Mouse (Mus musculus) heart, adult 8-10 months (tissue): ENCODE measurements around the gene Fgf18. TPM values are rescaled to one million over a fixed set of nuclear protein-coding genes. Genes with fewer than 3 reads are reported as not detected.
A peak's percentile ranks its signal among the peaks of the same experiment; 100 is the strongest.

Source experiments
- DNase-seq: peaks from one replicate; pipeline ENCODE4 v3.0.0; 2022; ENCODE audit warnings: low spot score
- total RNA-seq, 4 experiments: library from RNA; stranded (reverse); gene quantifications; 2 replicates each; pipeline ENCODE4 v1.2.4; 2022

Fgf18 gene
- 1 to 10 TPM; 3.0 to 5.6 (median 4.9) TPM for total RNA-seq

GRCm38 (mm10) chr11:33147171-33147571, at the start of gene Fgf18:
Fgf18 (minus strand) TSS chr11:33147400.
- DNase-seq: no peak

- DNase-seq: no peak
Observed at GRCm38 (mm10) chr11:33196447-33197132, 49.4 kb upstream of the Fgf18 start.

- DNase-seq: no peak
Observed at GRCm38 (mm10) chr11:33195531-33196446, 48.6 kb upstream of the Fgf18 start.

GRCm38 (mm10) chr11:33195061-33195460, 47.9 kb upstream of the Fgf18 start:
- DNase-seq: no peak

GRCm38 (mm10) chr11:33193695-33194094, 46.5 kb upstream of the Fgf18 start:
- no peak for DNase-seq

- DNase-seq: no peak
Observed at GRCm38 (mm10) chr11:33181804-33182203, 34.6 kb upstream of the Fgf18 start.

GRCm38 (mm10) chr11:33180701-33181116, 33.5 kb upstream of the Fgf18 start:
- no peak for DNase-seq

- DNase-seq: no peak
Observed at GRCm38 (mm10) chr11:33179802-33180201, 32.6 kb upstream of the Fgf18 start.

- peak; percentile 43 for DNase-seq
Observed at GRCm38 (mm10) chr11:33176525-33177245, 29.5 kb upstream of the Fgf18 start.

- DNase-seq: no peak
Observed at GRCm38 (mm10) chr11:33175768-33176167, 28.6 kb upstream of the Fgf18 start.

- no peak for DNase-seq
Observed at GRCm38 (mm10) chr11:33170489-33170888, 23.3 kb upstream of the Fgf18 start.

GRCm38 (mm10) chr11:33162998-33163506, 15.9 kb upstream of the Fgf18 start, which contains the start of gene Npm1:
Npm1 (minus strand) TSS chr11:33163206.
- DNase-seq: peak; percentile 99

GRCm38 (mm10) chr11:33162211-33162997, 15.2 kb upstream of the Fgf18 start:
- peak; percentile 56 for DNase-seq

GRCm38 (mm10) chr11:33159741-33160140, 12.5 kb upstream of the Fgf18 start:
- DNase-seq: no peak

GRCm38 (mm10) chr11:33157453-33158196, 10.4 kb upstream of the Fgf18 start:
- DNase-seq: no peak

- no peak for DNase-seq
Observed at GRCm38 (mm10) chr11:33156436-33157015, 9.3 kb upstream of the Fgf18 start.

GRCm38 (mm10) chr11:33154459-33154858, 7.3 kb upstream of the Fgf18 start:
- DNase-seq: no peak

- DNase-seq: no peak
Observed at GRCm38 (mm10) chr11:33152997-33153396, 5.8 kb upstream of the Fgf18 start.

- DNase-seq: no peak
Observed at GRCm38 (mm10) chr11:33151780-33152145, 4.6 kb upstream of the Fgf18 start.
